Comparison of ENCODE assay signal across 22 mouse cellular contexts in genomic region chr12:117507772-117508171, GRCm38 (mm10). TPM values are rescaled to one million over a fixed set of nuclear protein-coding genes. Genes with fewer than 3 reads are reported as not detected.
A peak's percentile ranks its signal among the peaks of the same experiment; 100 is the strongest.
DNase-seq lines count a peak whose midpoint lies in the region; ATAC-seq and TF ChIP-seq lines count a peak whose summit lies in the region.
"Had no signal": no experiment of that assay in that cellular context is flagged by ENCODE, and none has a peak within 500 bp of the region (broad histone marks: within the 10 kb centered on the region; RNA-seq: fewer than 3 reads in every experiment).

No protein-coding gene starts in this region.

- no peak overlapping the region for H3K4me3 ChIP-seq in heart, postnatal 0 days (ENCODE audit: low read depth, low read length)
- no peak overlapping the region for H3K4me3 ChIP-seq in midbrain, postnatal 0 days (ENCODE audit: low read depth, low read length)
- H3K4me3 ChIP-seq: embryonic facial prominence, embryonic 12.5 days; erythroblast, embryonic 14.5 days; forebrain, embryonic 13.5 days; heart, embryonic 10.5 days; hindbrain, embryonic 15.5 days; limb, embryonic 10.5 days had no signal

- no peaks in the 10 kb centered on the region for H3K9me3 ChIP-seq in heart, postnatal 0 days (replicated peaks; ENCODE audit: control insufficient read depth, low read length)
- H3K9me3 ChIP-seq in midbrain, postnatal 0 days (ENCODE audit: low read length), result no peaks in the 10 kb centered on the region
- H3K9me3 ChIP-seq: embryonic facial prominence, embryonic 12.5 days; forebrain, embryonic 13.5 days; heart, embryonic 10.5 days; hindbrain, embryonic 15.5 days; limb, embryonic 10.5 days had no signal

- H3K27me3 ChIP-seq in heart, postnatal 0 days (ENCODE audit: control insufficient read depth, insufficient read depth, low read length), result no peaks in the 10 kb centered on the region
- H3K27me3 ChIP-seq in midbrain, postnatal 0 days (ENCODE audit: insufficient read depth, low read length), result no peaks in the 10 kb centered on the region
- H3K27me3 ChIP-seq: embryonic facial prominence, embryonic 12.5 days; forebrain, embryonic 13.5 days; hindbrain, embryonic 15.5 days had no signal

- no peaks in the 10 kb centered on the region for H3K36me3 ChIP-seq in heart, postnatal 0 days (replicated peaks; ENCODE audit: control insufficient read depth, insufficient read depth, low read length)
- no peaks in the 10 kb centered on the region for H3K36me3 ChIP-seq in midbrain, postnatal 0 days (ENCODE audit: insufficient read depth, low read length)
- H3K36me3 ChIP-seq: embryonic facial prominence, embryonic 12.5 days; heart, embryonic 10.5 days; hindbrain, embryonic 15.5 days; limb, embryonic 10.5 days had no signal

- ATAC-seq in heart, postnatal 0 days (ENCODE audit: insufficient read depth, low read depth), result no peak
- ATAC-seq in midbrain, postnatal 0 days (ENCODE audit: low FRiP score), result no peak
- ATAC-seq: forebrain, embryonic 13.5 days; liver, postnatal 0 days had no signal

- H3K27ac ChIP-seq in heart, postnatal 0 days (ENCODE audit: low read depth), result no peak overlapping the region
- H3K27ac ChIP-seq in midbrain, postnatal 0 days (ENCODE audit: low read depth, low read length), result no peak overlapping the region
- H3K27ac ChIP-seq: embryonic facial prominence, embryonic 12.5 days; forebrain, embryonic 13.5 days; heart, embryonic 10.5 days; hindbrain, embryonic 15.5 days; limb, embryonic 10.5 days had no signal

- 28% methylated on average over 1 of the region's 1 CpGs for WGBS in heart, postnatal 0 days
- 55% methylated on average over 1 of the region's 1 CpGs for WGBS in midbrain, postnatal 0 days

- TF ChIP-seq CTCF in heart, postnatal 0 days (IDR thresholded peaks at IDR 0.05; ENCODE audit: low read depth), result peak; percentile 12; the same call in 1 of the 2 replicates
- TF ChIP-seq CTCF in midbrain, postnatal 0 days (IDR thresholded peaks at IDR 0.05), result no peak

- no peak overlapping the region for H3K4me2 ChIP-seq in heart, postnatal 0 days (ENCODE audit: low read depth, low read length)
- H3K4me2 ChIP-seq in midbrain, postnatal 0 days (ENCODE audit: low read depth, low read length, poor library complexity, severe bottlenecking), result no peak overlapping the region
- H3K4me2 ChIP-seq: embryonic facial prominence, embryonic 12.5 days; forebrain, embryonic 13.5 days; hindbrain, embryonic 15.5 days had no signal

- H3K9ac ChIP-seq in heart, postnatal 0 days (replicated peaks; ENCODE audit: low read depth, low read length), result no peak overlapping the region
- H3K9ac ChIP-seq in midbrain, postnatal 0 days (replicated peaks; ENCODE audit: low read length, poor library complexity, severe bottlenecking), result no peak overlapping the region
- H3K9ac ChIP-seq: embryonic facial prominence, embryonic 12.5 days; forebrain, embryonic 13.5 days; hindbrain, embryonic 15.5 days; liver, postnatal 0 days had no signal

- no peak for DNase-seq in heart, postnatal 0 days (ENCODE audit: low spot score)
- DNase-seq in heart, postnatal 36 days, result no peak
- peak; percentile 2 for DNase-seq in thymus, postnatal 25 days
- no peak for DNase-seq in thymus, postnatal 36 days
- DNase-seq in induced T-regulatory cell, adult 2 months (ENCODE audit: low read depth), result peak; percentile 5
- DNase-seq in midbrain, postnatal 0 days (ENCODE audit: low spot score), result no peak
- DNase-seq in adrenal gland, postnatal 25 days, result no peak
- no peak for DNase-seq in right cerebral cortex, adult 18-20 months
- DNase-seq: adrenal gland, adult 2 months; cerebellum, adult 9-10 months; gastrocnemius, postnatal 25 days; heart, postnatal 10 days; kidney, adult 18-20 months; kidney, postnatal 10 days; liver, postnatal 0 days; lung, postnatal 14 days had no signal

- intact Hi-C loops in heart, postnatal 36 days (cut with DNase I), result no loop called here

- no peak for TF ChIP-seq EP300 in heart, postnatal 0 days (IDR thresholded peaks at IDR 0.05; ENCODE audit: low read depth)

- H3K4me1 ChIP-seq in heart, postnatal 0 days (ENCODE audit: control insufficient read depth, insufficient read depth), result no peaks in the 10 kb centered on the region
- no peaks in the 10 kb centered on the region for H3K4me1 ChIP-seq in midbrain, postnatal 0 days (ENCODE audit: insufficient read depth, low read length)
- H3K4me1 ChIP-seq: embryonic facial prominence, embryonic 12.5 days; heart, embryonic 10.5 days; limb, embryonic 10.5 days had no signal

RNA-seq across cellular contexts. Expression of gene Rapgef5, which starts 8.5 kb away (rescaled TPM):
- total RNA-seq in heart, postnatal 0 days (2014; rRNA removed; ENCODE audit: low replicate concordance), result 23.2 and 30.8 TPM in 2 replicates
- 10.0 and 11.1 TPM in 2 replicates for polyA plus RNA-seq in heart, postnatal 0 days (2015; fragmentation: Nextera tagmentation; extraction: Ambion mirVana)
- total RNA-seq in heart, postnatal 36 days (2021), result 10 to 100 TPM; 35.6 to 40.7 TPM
- total RNA-seq in midbrain, postnatal 0 days (2014; rRNA removed), result 54.3 and 56.3 TPM in 2 replicates
- polyA plus RNA-seq in midbrain, postnatal 0 days (2015; fragmentation: Nextera tagmentation; extraction: Ambion mirVana), result 25.2 and 25.9 TPM in 2 replicates
- total RNA-seq in adrenal gland, postnatal 25 days (2021), result 31.3 and 41.8 TPM in 2 replicates

Comparison
In these comparisons a context has a peak if more than half of its experiments do, and no peak if none do; other contexts are left out.
1. DNase-seq: peak in thymus, postnatal 25 days (single experiment) and induced T-regulatory cell, adult 2 months (single experiment); none in heart, postnatal 0 days (single experiment), heart, postnatal 36 days (0 of 2), thymus, postnatal 36 days (0 of 2), midbrain, postnatal 0 days (single experiment), adrenal gland, postnatal 25 days (single experiment) and right cerebral cortex, adult 18-20 months (single experiment).